Mouse (Mus musculus): Measurements from ENCODE around the gene Spsb3. TPM values are rescaled to one million over a fixed set of nuclear protein-coding genes. Genes with fewer than 3 reads are reported as not detected.

Spsb3 gene
- 10 to 100 TPM; 26.3 to 28.0 TPM for total RNA-seq (2021)

DNA sequence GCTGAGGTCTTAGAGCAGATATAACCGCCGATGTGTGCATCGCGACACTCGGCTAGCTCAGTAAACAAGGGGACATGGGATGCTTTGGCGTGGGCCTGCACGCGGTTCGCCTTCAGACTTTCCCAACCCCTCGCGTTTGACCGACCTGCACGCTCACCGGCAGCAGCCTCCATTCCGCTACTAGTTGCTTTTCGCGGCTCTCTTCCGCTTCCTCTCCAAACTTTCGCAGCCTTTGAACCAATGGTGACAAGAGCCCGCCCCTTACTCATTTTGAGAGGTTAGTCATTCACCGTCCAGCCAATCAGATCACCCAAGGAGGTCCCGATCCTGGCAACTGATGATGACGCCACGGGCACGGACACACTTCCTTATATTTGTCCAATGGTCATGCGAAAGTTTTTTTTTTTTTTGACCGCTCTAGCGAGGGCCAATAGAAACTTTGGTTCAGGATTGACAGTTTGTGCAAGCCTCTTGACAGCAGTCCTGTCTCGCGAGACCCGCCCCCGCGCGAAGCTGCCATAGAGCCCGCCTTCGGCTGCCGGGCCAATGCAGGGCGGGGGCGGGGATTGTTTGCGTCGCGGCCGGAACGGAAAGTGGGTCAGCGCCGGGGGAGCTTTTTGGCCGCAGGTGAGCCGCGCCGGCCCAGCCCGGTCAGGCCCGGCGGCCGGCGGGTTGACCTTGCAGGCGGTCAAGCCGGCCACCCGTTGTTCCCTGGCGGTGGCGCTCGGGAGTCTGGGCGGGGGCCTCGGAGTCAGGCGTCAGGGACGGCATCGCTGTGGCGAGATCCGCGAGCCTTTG, at the start of gene Spsb3, which contains the start of gene Nubp2:
Gene Spsb3 (plus strand): TSS at position 510 of the 798 bp plus-strand sequence.
Gene Nubp2 (minus strand): TSS at position 216 of the 798 bp plus-strand sequence.
- DNase-seq: peak; percentile 93 to 96
- intact Hi-C loops (cut with DNase I): loop anchor here (2.0 kb wide), 1 partner anchor 36 kb away; the partner anchor contains the start of gene Fahd1

DNA sequence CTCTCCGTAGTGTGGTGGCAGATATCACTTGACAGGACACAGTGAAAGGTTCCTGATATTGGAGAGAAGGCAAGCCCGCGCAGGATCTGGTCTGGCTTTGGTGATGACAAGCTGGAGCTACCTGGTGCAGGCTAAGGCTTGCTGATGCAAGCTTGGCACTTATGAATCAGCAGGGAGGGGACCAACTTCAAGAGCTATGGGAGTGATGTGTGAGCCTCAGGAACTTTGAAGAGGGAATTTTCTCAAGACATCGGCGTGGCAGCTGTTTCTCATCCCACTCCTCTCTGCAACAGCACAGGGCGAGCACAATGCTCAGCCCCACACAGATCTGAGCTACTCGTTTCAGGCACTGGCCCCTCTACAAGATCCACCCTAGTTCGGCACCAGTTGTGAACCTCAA, 46.6 kb upstream of the Spsb3 start, which contains the start of gene Hagh:
Gene Hagh (plus strand): TSS at position 302 of the 400 bp plus-strand sequence.
- DNase-seq: no peak
- intact Hi-C loops (cut with DNase I): no loop called here

DNA sequence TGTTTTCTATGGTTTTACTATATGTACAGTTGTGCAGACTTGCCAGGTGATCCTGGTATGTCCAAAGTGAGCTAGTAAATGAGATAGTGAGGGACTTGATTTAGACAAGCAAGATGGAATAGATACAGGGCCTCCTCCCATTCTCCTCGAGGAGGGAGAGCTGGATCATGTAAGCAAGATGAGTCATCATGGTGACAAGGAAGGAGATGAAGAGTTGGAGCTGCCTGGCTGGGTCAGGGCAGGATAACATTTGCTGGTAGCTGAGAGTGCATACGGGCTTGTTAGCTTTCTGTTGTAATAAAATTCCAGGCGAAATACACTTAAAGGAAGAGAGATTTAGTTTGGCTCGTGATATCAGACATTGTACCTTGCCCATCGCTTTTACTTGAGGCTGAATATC, 46.1 kb upstream of the Spsb3 start:
- DNase-seq: no peak

DNA sequence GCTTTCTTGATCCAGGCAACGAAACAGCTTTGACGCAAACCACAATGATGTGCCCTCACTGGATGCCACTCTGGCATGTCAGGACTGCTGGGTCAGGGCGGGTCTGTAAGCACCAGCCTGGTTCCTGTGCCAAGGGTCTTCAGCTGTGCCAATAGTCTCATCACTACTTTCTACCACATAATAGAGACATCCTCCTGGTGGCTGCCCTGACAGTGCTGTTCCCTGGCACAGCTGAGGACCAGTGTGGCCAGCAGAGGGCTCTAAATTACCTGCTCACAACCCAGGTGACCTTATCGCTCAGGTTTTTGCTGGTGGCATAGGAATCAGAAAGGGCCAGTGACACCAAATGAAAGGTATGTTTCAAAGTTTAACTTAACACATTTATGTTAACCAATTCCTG, 45.3 kb upstream of the Spsb3 start:
- no peak for DNase-seq
- intact Hi-C loops (cut with DNase I): no loop called here

More for the DNA sequence above, 46.1 kb upstream of the Spsb3 start:
- intact Hi-C loops (cut with DNase I): no loop called here

GRCm38 (mm10) chr17:24842631-24843030, 43.8 kb upstream of the Spsb3 start:
- intact Hi-C loops (cut with DNase I): no loop called here
- no peak for DNase-seq

GRCm38 (mm10) chr17:24844525-24844924, 41.9 kb upstream of the Spsb3 start:
- no peak for DNase-seq
- intact Hi-C loops (cut with DNase I): no loop called here

DNA sequence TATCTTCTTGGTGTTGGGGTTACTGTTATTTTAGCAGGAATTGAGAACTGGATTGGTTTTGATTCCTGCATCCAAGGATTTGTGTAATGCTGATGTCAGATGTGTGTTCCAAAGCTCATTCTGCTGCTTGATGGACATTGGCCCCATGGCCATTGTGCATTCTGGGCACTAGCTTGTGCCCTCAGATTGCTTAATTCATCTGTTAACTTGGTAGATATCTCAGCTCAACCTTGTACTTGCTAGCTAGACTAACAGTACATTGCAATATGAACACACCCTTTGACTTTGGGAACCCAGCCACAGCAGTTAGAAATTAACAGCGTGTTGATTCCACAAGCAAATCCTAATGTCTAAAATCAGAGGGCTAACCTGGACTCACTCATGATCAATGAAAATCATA, 39.1 kb upstream of the Spsb3 start:
- no peak for DNase-seq
- intact Hi-C loops (cut with DNase I): no loop called here

GRCm38 (mm10) chr17:24848600-24849031, 37.8 kb upstream of the Spsb3 start:
- no peak for DNase-seq
- intact Hi-C loops (cut with DNase I): no loop called here

- DNase-seq: no peak
- intact Hi-C loops (cut with DNase I): loop anchor here (2.0 to 5.0 kb wide), 2 partner anchors 37 to 88 kb away; partner anchors contain the start of genes Mapk8ip3, Nubp2 and Spsb3
Measured at GRCm38 (mm10) chr17:24849733-24850064, 36.7 kb upstream of the Spsb3 start.

GRCm38 (mm10) chr17:24850065-24850772, 36.2 kb upstream of the Spsb3 start, which contains the start of gene Fahd1:
Gene Fahd1, minus strand, starts transcription at chr17:24850364.
- peak; percentile 91 to 98 for DNase-seq
- intact Hi-C loops (cut with DNase I): loop anchor here (2.0 to 5.0 kb wide), 2 partner anchors 37 to 87 kb away; partner anchors contain the start of genes Mapk8ip3, Nubp2 and Spsb3

DNA sequence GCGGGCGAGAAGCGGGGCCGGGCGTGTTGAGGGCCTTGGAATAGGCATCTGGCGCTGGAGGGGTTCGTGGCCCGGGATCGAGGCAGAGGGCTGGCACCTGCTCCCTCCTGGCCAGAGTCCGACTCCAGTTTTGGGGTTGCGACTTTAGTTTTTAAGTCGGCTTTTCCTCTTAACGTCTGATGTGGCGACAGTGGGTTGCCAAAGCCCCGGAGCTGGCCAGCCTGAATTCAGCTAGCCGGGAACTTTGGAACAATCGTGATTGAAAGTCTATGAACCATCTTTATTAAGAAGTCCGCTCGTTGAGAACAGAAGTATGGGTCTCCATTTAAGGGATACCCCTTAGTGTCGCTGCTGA, 35.7 kb upstream of the Spsb3 start:
- DNase-seq: no peak
- intact Hi-C loops (cut with DNase I): loop anchor here (2.0 to 5.0 kb wide), 2 partner anchors 36 to 87 kb away; partner anchors contain the start of genes Mapk8ip3, Nubp2 and Spsb3

- no peak for DNase-seq
- intact Hi-C loops (cut with DNase I): loop anchor here (2.0 to 5.0 kb wide), 2 partner anchors 35 to 86 kb away; partner anchors contain the start of genes Mapk8ip3, Nubp2 and Spsb3
Measured at GRCm38 (mm10) chr17:24851381-24852125, 34.9 kb upstream of the Spsb3 start.

- intact Hi-C loops (cut with DNase I): no loop called here
- no peak for DNase-seq
Measured at GRCm38 (mm10) chr17:24855838-24856464, 30.5 kb upstream of the Spsb3 start.

DNA sequence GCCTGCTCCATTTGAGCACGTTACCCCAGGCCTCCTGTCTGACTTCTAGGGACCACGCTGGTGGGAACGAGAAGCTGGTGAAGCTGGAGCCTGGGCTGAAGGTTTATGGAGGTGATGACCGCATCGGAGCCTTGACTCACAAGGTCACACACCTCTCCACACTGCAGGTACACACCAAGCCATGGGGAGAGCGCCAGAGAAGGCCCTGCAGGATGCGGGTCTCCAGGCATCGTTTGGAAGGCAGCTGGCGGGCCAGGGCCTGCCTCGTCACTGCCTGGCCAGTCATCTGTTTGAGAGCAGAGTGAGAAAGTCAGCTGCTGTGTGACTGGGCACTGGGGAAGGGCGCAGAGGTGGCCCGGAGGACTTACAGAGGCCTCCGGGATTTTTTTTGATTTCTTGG, 29.9 kb upstream of the Spsb3 start:
- no peak for DNase-seq
- intact Hi-C loops (cut with DNase I): no loop called here

DNA sequence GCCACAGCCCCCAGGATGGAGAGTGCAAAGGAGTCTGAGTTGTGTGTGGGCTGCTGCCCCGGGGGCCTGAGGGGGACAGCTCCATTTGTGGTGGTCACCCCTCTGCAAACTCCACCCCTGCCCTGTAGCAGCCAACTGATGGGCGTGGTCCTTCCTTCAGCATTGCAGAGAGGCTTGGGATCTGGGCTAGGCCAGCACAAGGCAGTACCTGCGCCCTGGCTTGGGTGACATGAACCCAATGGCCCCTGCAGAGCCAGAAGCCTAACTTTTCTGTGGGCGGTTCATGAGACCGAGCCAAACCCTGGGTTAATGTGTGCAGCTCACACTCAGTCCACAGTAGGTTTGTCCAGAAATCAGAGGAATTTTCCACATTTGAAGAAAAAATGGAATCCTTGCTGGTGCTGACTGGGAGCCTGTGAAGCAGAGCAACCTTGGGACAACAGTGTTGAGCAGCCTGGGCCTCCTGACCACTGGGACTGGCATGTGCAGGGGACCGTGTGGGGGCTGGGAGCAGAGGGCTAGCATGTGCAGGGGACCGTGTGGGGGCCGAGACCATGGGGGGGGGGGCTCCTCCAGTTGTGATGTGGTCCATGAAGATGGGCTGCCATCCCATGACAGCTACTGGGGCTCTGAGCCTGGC, 28.5 kb upstream of the Spsb3 start:
- no peak for DNase-seq
- intact Hi-C loops (cut with DNase I): no loop called here

- intact Hi-C loops (cut with DNase I): no loop called here
- DNase-seq: no peak
Measured at GRCm38 (mm10) chr17:24858967-24859366, 27.5 kb upstream of the Spsb3 start.

DNA sequence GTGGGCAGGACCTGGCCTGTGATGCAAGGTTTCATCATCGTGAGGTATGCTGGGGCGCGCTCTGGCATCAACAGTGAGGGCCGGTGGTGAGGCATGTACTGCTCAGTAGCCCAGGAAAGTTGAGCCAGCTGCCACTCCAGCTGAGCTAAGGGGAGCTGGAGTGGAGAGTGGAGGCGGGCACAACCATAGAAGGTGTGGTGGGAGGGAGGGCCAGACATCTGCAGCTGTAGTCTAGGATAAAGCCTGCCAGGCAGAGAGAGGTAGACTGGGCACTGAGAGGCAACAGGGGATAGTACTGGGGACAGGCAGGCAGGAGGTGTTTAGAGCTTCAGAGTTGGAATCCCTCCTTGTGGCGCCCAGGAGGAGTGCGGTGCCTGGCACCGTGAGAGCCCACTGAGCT, 26.4 kb upstream of the Spsb3 start:
- DNase-seq: no peak
- intact Hi-C loops (cut with DNase I): no loop called here

- intact Hi-C loops (cut with DNase I): no loop called here
- DNase-seq: no peak
Measured at GRCm38 (mm10) chr17:24861785-24862184, 24.7 kb upstream of the Spsb3 start.

DNA sequence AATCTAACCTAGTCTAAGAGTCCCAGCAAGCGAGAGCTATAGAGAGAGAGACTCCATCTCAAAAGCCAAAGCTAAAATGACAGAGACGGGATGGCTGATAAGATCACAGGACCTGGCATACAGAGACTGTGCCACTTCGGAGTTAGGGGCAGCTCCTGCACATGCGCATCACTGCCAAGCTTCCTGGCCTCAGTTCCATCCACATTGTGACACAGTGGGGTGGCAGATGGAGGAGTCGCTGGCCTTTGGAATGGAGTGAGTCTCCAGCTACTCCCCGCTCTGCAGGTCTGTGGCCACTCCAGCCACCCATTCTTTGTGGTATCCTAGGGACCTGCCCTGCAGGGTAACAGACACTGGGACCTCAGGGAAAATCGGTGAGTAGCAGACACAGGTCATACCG, 20.7 kb upstream of the Spsb3 start, which contains the start of gene Igfals:
Gene Igfals (plus strand): TSS at position 222 of the 400 bp plus-strand sequence.
- intact Hi-C loops (cut with DNase I): no loop called here
- DNase-seq: no peak

GRCm38 (mm10) chr17:24867914-24868313, 18.5 kb upstream of the Spsb3 start:
- intact Hi-C loops (cut with DNase I): no loop called here
- DNase-seq: no peak
